Mouse (Mus musculus): ENCODE data around the gene Foxd1.

Foxd1 gene

GRCm38 (mm10) chr13:98354090-98354801 lies at the start of gene Foxd1:
Foxd1 (plus strand) TSS chr13:98354242.
- DNase-seq (ENCODE audit: low read depth, low spot score) = peak; percentile 67

- no peak for DNase-seq (ENCODE audit: low read depth, low spot score)
Observed at GRCm38 (mm10) chr13:98305257-98305656, 48.8 kb upstream of the Foxd1 start.

- no peak for DNase-seq (ENCODE audit: low read depth, low spot score)
Observed at GRCm38 (mm10) chr13:98306393-98306792, 47.6 kb upstream of the Foxd1 start.

GRCm38 (mm10) chr13:98306852-98307475 lies 47.1 kb upstream of the Foxd1 start:
- DNase-seq (ENCODE audit: low read depth, low spot score) = no peak

- DNase-seq (ENCODE audit: low read depth, low spot score) = no peak
Observed at GRCm38 (mm10) chr13:98308004-98308403, 46.0 kb upstream of the Foxd1 start.

GRCm38 (mm10) chr13:98308724-98309123 lies 45.3 kb upstream of the Foxd1 start:
- DNase-seq (ENCODE audit: low read depth, low spot score) = no peak

GRCm38 (mm10) chr13:98311597-98311996 lies 42.4 kb upstream of the Foxd1 start:
- no peak for DNase-seq (ENCODE audit: low read depth, low spot score)

- no peak for DNase-seq (ENCODE audit: low read depth, low spot score)
Observed at GRCm38 (mm10) chr13:98313631-98314030, 40.4 kb upstream of the Foxd1 start.

GRCm38 (mm10) chr13:98315124-98315523 lies 38.9 kb upstream of the Foxd1 start:
- DNase-seq (ENCODE audit: low read depth, low spot score) = no peak

- DNase-seq (ENCODE audit: low read depth, low spot score) = no peak
Observed at GRCm38 (mm10) chr13:98316140-98316479, 37.9 kb upstream of the Foxd1 start.

- peak; percentile 91 for DNase-seq (ENCODE audit: low read depth, low spot score)
Observed at GRCm38 (mm10) chr13:98316480-98317245, 37.4 kb upstream of the Foxd1 start, which contains the start of gene Btf3. Btf3 (minus strand) TSS chr13:98317006.

GRCm38 (mm10) chr13:98317246-98317677 lies 36.8 kb upstream of the Foxd1 start:
- no peak for DNase-seq (ENCODE audit: low read depth, low spot score)

GRCm38 (mm10) chr13:98317911-98318310 lies 36.1 kb upstream of the Foxd1 start:
- no peak for DNase-seq (ENCODE audit: low read depth, low spot score)

- no peak for DNase-seq (ENCODE audit: low read depth, low spot score)
Observed at GRCm38 (mm10) chr13:98325034-98325433, 29.0 kb upstream of the Foxd1 start.

- DNase-seq (ENCODE audit: low read depth, low spot score) = no peak
Observed at GRCm38 (mm10) chr13:98332106-98332505, 21.9 kb upstream of the Foxd1 start.

- DNase-seq (ENCODE audit: low read depth, low spot score) = no peak
Observed at GRCm38 (mm10) chr13:98336205-98336604, 17.8 kb upstream of the Foxd1 start.

- no peak for DNase-seq (ENCODE audit: low read depth, low spot score)
Observed at GRCm38 (mm10) chr13:98340506-98340905, 13.5 kb upstream of the Foxd1 start.

- DNase-seq (ENCODE audit: low read depth, low spot score) = no peak
Observed at GRCm38 (mm10) chr13:98349491-98349890, 4.6 kb upstream of the Foxd1 start.

- no peak for DNase-seq (ENCODE audit: low read depth, low spot score)
Observed at GRCm38 (mm10) chr13:98351527-98351926, 2.5 kb upstream of the Foxd1 start.

GRCm38 (mm10) chr13:98352381-98352975 lies 1.6 kb upstream of the Foxd1 start:
- DNase-seq (ENCODE audit: low read depth, low spot score) = no peak

GRCm38 (mm10) chr13:98353709-98354089 lies 343 bp upstream of the Foxd1 start:
- DNase-seq (ENCODE audit: low read depth, low spot score) = no peak

- no peak for DNase-seq (ENCODE audit: low read depth, low spot score)
Observed at GRCm38 (mm10) chr13:98354871-98355558, 973 bp downstream of the Foxd1 start.

All from embryo, embryonic 11.5 days (tissue).